In genomic region chr1:64848996-64849395, GRCm38 (mm10) we compare ENCODE assay signal across 10 mouse cellular contexts.
"Had no signal": no experiment of that assay in that cellular context is flagged by ENCODE, and none has a peak within 500 bp of the region (broad histone marks: within the 10 kb centered on the region; RNA-seq: fewer than 3 reads in every experiment).

No protein-coding gene starts in this region.

- H3K4me3 ChIP-seq: kidney, embryonic 15.5 days; left cerebral cortex, adult 2 months; limb, embryonic 10.5 days; midbrain, embryonic 13.5 days had no signal

- H3K36me3 ChIP-seq: kidney, embryonic 15.5 days; limb, embryonic 10.5 days; midbrain, embryonic 13.5 days had no signal

- H3K9me3 ChIP-seq: kidney, embryonic 15.5 days; limb, embryonic 10.5 days; midbrain, embryonic 13.5 days had no signal

- H3K9ac ChIP-seq: kidney, embryonic 15.5 days; midbrain, embryonic 13.5 days had no signal

- H3K4me2 ChIP-seq: kidney, embryonic 15.5 days; midbrain, embryonic 13.5 days had no signal

- DNase-seq: kidney, adult 18-20 months; kidney, postnatal 25 days; lung, adult 18-20 months; spleen, adult 18-20 months; thymus, adult 2 months; thymus, postnatal 36 days had no signal

- H3K27ac ChIP-seq: kidney, embryonic 15.5 days; left cerebral cortex, adult 2 months had no signal

- H3K27me3 ChIP-seq: kidney, embryonic 15.5 days; midbrain, embryonic 13.5 days had no signal
